Mouse (Mus musculus) midbrain, postnatal 0 days (tissue): Measurements from ENCODE around the gene Ap3s2. TPM values are rescaled to one million over a fixed set of nuclear protein-coding genes. Genes with fewer than 3 reads are reported as not detected.

Experiments used
- ATAC-seq: fragments of 200-750 bp; cut with Nextera tagmentation; 2 replicates; pipeline ENCODE4 v1.8.0; 2017; ENCODE audit warnings: moderate number of reproducible peaks, mild to moderate bottlenecking, moderate TSS enrichment, moderate library complexity; ENCODE audit not compliant: low FRiP score
- DNase-seq: peaks from one replicate; pipeline ENCODE4 v3.0.0-alpha.2; 2015; ENCODE audit warnings: low spot score
- H3K27ac ChIP-seq: fragments of 300-500 bp; sonication (generic); 2 replicates; pipeline ENCODE4 v1.5.1; 2014; ENCODE audit warnings: low read depth, mild to moderate bottlenecking, low read length, mixed read lengths
- H3K27me3 ChIP-seq: fragments of 300-500 bp; sonication (generic); 2 replicates; pipeline ENCODE4 v1.6.1; 2014; ENCODE audit warnings: low read length, control low read depth, mixed read lengths; ENCODE audit not compliant: insufficient read depth
- H3K36me3 ChIP-seq: fragments of 300-500 bp; sonication (generic); 2 replicates; pipeline ENCODE4 v1.6.1; 2014; ENCODE audit warnings: low read length, control low read depth, mixed read lengths; ENCODE audit not compliant: insufficient read depth
- H3K4me1 ChIP-seq: fragments of 300-500 bp; sonication (generic); 2 replicates; pipeline ENCODE4 v1.6.1; 2014; ENCODE audit warnings: mild to moderate bottlenecking, control low read depth, antibody characterized with exemption, low read length, mixed read lengths; ENCODE audit not compliant: insufficient read depth
- H3K4me2 ChIP-seq: fragments of 300-500 bp; sonication (generic); 2 replicates; pipeline ENCODE4 v1.6.1; 2014; ENCODE audit warnings: low read depth, mild to moderate bottlenecking, low read length, mixed read lengths; ENCODE audit not compliant: poor library complexity, severe bottlenecking
- H3K4me3 ChIP-seq: fragments of 300-500 bp; sonication (generic); 2 replicates; pipeline ENCODE4 v1.5.1; 2014; ENCODE audit warnings: low read depth, mild to moderate bottlenecking, low read length, moderate library complexity
- H3K9ac ChIP-seq: fragments of 300-500 bp; sonication (generic); replicated peaks from 2 replicates; pipeline ENCODE4 v1.6.1; 2014; ENCODE audit warnings: mild to moderate bottlenecking, low read length, moderate library complexity, mixed read lengths; ENCODE audit not compliant: poor library complexity, severe bottlenecking
- H3K9me3 ChIP-seq: fragments of 300-500 bp; sonication (generic); 2 replicates; pipeline ENCODE4 v1.6.1; 2016; ENCODE audit warnings: low read length, control low read depth
- CTCF ChIP-seq: IDR thresholded peaks from 2 replicates; pipeline ENCODE4 v1.5.1; 2016; ENCODE audit warnings: antibody characterized with exemption, mild to moderate bottlenecking
- whole genome bisulfite sequencing: fragments of 180-500 bp; shearing (Covaris S2); extraction: QIAGEN DNeasy Blood & Tissue Kit; methylation state at CpG from one replicate; pipeline ENCODE4 v1.1.7; 2014; 5-methylcytosine and 5-hydroxymethylcytosine counted together
- polyA plus RNA-seq: library from polyadenylated mRNA; unstranded; fragments of >200 nt; fragmentation: Nextera tagmentation; extraction: Ambion mirVana; gene quantifications from 2 replicates; pipeline ENCODE4 v1.2.1, GENCODE M21; 2015
- total RNA-seq: library from RNA; depleted of rRNA; stranded (reverse); fragments of >200 nt; gene quantifications from 2 replicates; pipeline ENCODE4 v1.2.3, GENCODE M21; 2014

The Ap3s2 gene
- total and polyA plus RNA-seq, 2 experiments from 2014 or later = 40.9 to 41.4 TPM

GRCm38 (mm10) chr7:79846342-79846741 is 74.1 kb downstream of the Ap3s2 start:
- peaks cover 15% of the 10 kb centered on the region for H3K27me3 ChIP-seq
- H3K4me2 ChIP-seq = no peak overlapping the region
- H3K27ac ChIP-seq = no peak overlapping the region
- no peaks in the 10 kb centered on the region for H3K36me3 ChIP-seq
- no peak for ATAC-seq
- WGBS = 75% methylated on average over 2 of the region's 2 CpGs
- no peaks in the 10 kb centered on the region for H3K9me3 ChIP-seq
- H3K9ac ChIP-seq = no peak overlapping the region
- no peak for TF ChIP-seq CTCF
- DNase-seq = no peak
- H3K4me1 ChIP-seq = no peaks in the 10 kb centered on the region
- H3K4me3 ChIP-seq = no peak overlapping the region

- no peak for ATAC-seq
- Histone ChIP-seq H3K4me3 (no peak overlapping the region), H3K9me3 (no peaks in the 10 kb centered on the region), H3K4me2 (no peak overlapping the region), H3K27ac (no peak overlapping the region), H3K36me3 (no peaks in the 10 kb centered on the region), H3K27me3 (peaks cover 15% of the 10 kb centered on the region), H3K9ac (no peak overlapping the region), H3K4me1 (no peaks in the 10 kb centered on the region)
- TF ChIP-seq CTCF = no peak
- 81% methylated on average over 8 of the region's 8 CpGs for WGBS
- DNase-seq = no peak
Observed at GRCm38 (mm10) chr7:79844090-79844802, 76.2 kb downstream of the Ap3s2 start.

- Histone ChIP-seq H3K9me3 (no peaks in the 10 kb centered on the region), H3K4me2 (no peak overlapping the region), H3K36me3 (no peaks in the 10 kb centered on the region), H3K27me3 (peaks cover 5% of the 10 kb centered on the region; the same call in 1 of the 2 replicates), H3K4me1 (no peaks in the 10 kb centered on the region), H3K27ac (no peak overlapping the region), H3K9ac (no peak overlapping the region), H3K4me3 (no peak overlapping the region)
- ATAC-seq (no peak), DNase-seq (no peak)
- WGBS = 72% methylated on average over 7 of the region's 7 CpGs
- no peak for TF ChIP-seq CTCF
Observed at GRCm38 (mm10) chr7:79842163-79842562, 78.3 kb downstream of the Ap3s2 start.

GRCm38 (mm10) chr7:79837247-79837646 is 83.2 kb downstream of the Ap3s2 start:
- no peaks in the 10 kb centered on the region for H3K9me3 ChIP-seq
- no peak overlapping the region for H3K4me3 ChIP-seq
- no peak for TF ChIP-seq CTCF
- no peak overlapping the region for H3K9ac ChIP-seq
- H3K36me3 ChIP-seq = no peaks in the 10 kb centered on the region
- H3K4me2 ChIP-seq = no peak overlapping the region
- no peaks in the 10 kb centered on the region for H3K27me3 ChIP-seq
- H3K4me1 ChIP-seq = no peaks in the 10 kb centered on the region
- 71% methylated on average over 2 of the region's 2 CpGs for WGBS
- ATAC-seq (no peak), DNase-seq (no peak)
- no peak overlapping the region for H3K27ac ChIP-seq

GRCm38 (mm10) chr7:79835196-79835595 is 85.3 kb downstream of the Ap3s2 start:
- no peak for ATAC-seq
- H3K4me1 ChIP-seq = no peaks in the 10 kb centered on the region
- no peak overlapping the region for H3K27ac ChIP-seq
- no peak for TF ChIP-seq CTCF
- no peaks in the 10 kb centered on the region for H3K9me3 ChIP-seq
- no peak overlapping the region for H3K9ac ChIP-seq
- 94% methylated on average over 6 of the region's 6 CpGs for WGBS
- no peaks in the 10 kb centered on the region for H3K36me3 ChIP-seq
- H3K4me2 ChIP-seq = no peak overlapping the region
- no peak for DNase-seq
- no peak overlapping the region for H3K4me3 ChIP-seq
- H3K27me3 ChIP-seq = no peaks in the 10 kb centered on the region

GRCm38 (mm10) chr7:79832980-79833379 is 87.5 kb downstream of the Ap3s2 start:
- TF ChIP-seq CTCF = no peak
- H3K9ac ChIP-seq = no peak overlapping the region
- H3K27me3 ChIP-seq = no peaks in the 10 kb centered on the region
- ATAC-seq (no peak), DNase-seq (no peak)
- no peaks in the 10 kb centered on the region for H3K36me3 ChIP-seq
- H3K4me1 ChIP-seq = no peaks in the 10 kb centered on the region
- H3K9me3 ChIP-seq = no peaks in the 10 kb centered on the region
- H3K4me3 ChIP-seq = no peak overlapping the region
- no peak overlapping the region for H3K27ac ChIP-seq
- H3K4me2 ChIP-seq = no peak overlapping the region
